Mouse (Mus musculus) T-helper 17 cell (primary cell): ENCODE measurements around the gene Hoxc10.

Experiments used
- in situ Hi-C, 2 experiments: fragments of 300-600 bp; cut with MboI, MseI; formaldehyde crosslinking; loops; 1 replicate in 1 of 2; 2 replicates in 1 of 2; pipeline ENCODE4 v1.15.1; 2025; ENCODE audit warnings: high pct_unique_total_duplicates in 2 of 2

The Hoxc10 gene

DNA sequence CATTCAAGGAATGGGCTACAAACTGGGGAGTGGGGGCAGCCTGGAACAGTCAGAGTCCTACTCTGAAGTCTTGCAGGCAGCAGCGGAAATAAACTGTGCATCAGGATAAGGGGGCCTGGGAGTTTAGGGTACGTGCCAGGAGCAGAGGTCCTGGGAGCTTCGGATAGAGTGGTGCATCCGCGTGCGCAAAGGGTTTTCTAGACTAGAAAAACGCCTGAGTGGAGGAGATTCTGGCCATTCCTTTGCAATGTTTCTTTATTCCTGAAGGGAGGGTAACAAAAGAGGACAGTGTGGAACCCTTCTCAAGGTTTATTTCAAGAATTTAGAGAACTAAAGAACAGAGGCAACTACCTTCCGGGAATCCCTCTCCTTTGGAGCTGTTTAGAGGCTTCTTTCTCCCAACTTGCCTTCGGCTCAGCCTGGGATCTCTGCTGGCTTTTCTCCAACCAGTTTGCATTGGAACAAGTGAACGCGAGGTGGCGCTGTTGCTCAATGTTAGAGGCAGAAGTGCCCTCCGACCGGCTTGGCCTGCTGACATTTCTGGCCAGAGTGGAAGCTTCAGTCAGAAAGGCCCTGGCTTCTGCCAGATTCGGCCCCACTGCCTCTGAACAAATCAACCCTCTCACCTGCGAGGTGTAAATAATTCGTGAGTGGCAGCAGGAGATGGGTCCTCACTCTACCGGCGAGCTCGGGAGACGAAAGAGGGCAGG, 20.7 kb downstream of the Hoxc10 start:
- in situ Hi-C loops: loop anchor here (5.0 to 10.0 kb wide), 4 partner anchors 45 to 328 kb away; partner anchors contain the start of gene Gpr84 (in 1 of the 2)

- in situ Hi-C loops: loop anchor here (5.0 to 10.0 kb wide), 4 partner anchors 46 to 327 kb away; partner anchors contain the start of gene Gpr84 (in 1 of the 2)
Observed at GRCm38 (mm10) chr15:102988078-102988477, 21.5 kb downstream of the Hoxc10 start.

DNA sequence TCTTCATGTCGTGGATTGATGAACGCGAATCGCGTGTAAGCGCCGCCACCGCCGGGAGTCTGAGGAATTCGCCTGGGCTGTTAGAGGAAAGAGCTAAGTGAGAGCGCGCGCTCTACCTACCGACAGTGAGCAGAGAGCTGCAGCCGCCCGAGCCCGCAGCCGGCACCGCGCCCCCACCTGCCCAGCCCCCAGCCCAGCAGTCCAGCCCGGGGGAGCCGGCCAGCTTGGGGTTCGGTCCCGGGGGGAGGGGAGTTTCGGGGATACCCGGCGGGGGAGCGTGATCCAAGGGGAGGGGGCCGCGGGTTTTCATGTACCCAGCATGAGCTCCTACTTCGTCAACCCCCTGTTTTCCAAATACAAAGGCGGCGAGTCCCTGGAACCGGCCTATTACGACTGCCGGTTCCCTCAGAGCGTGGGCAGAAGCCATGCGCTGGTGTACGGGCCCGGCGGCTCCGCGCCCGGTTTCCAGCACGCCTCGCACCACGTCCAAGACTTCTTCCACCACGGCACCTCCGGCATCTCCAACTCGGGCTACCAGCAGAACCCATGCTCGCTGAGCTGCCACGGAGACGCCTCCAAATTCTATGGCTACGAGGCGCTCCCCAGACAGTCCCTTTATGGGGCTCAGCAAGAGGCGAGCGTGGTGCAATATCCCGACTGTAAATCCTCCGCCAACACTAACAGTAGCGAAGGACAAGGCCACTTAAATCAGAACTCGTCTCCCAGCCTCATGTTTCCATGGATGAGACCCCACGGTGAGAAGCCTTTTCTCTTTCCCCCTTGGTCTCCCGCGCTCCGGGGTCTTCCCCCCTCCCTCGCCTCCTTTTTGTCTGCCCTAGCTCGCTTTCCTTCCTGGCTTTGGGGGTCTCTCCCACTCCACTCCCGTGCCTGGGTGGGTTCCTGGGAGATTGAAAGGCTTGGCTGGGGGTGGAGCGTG, 24.1 kb downstream of the Hoxc10 start, which contains the start of gene Hoxc8:
Hoxc8 (plus strand) TSS at position 147 of the 937 bp plus-strand sequence.
- in situ Hi-C loops: no loop called here

- in situ Hi-C loops: no loop called here
Observed at GRCm38 (mm10) chr15:102991782-102992181, 25.2 kb downstream of the Hoxc10 start.

DNA sequence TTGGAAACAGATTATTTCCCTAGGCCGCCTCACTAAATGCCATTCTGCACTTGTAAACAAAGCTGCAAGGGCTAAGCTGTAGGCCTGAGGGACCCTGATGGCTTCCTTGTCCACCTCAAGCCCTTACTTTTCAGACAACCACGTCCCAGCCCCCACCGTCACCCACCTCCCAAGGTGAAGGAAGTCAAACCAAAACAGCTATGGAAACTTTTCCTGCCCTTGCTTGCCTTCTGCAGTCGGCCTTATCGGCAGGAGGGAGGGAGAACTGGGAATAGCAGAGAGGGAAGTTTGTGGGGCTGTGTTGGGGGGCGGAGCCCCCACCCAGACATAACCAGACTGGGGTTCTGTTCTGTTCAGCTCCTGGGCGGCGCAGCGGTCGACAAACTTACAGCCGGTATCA, 25.6 kb downstream of the Hoxc10 start:
- in situ Hi-C loops: no loop called here

DNA sequence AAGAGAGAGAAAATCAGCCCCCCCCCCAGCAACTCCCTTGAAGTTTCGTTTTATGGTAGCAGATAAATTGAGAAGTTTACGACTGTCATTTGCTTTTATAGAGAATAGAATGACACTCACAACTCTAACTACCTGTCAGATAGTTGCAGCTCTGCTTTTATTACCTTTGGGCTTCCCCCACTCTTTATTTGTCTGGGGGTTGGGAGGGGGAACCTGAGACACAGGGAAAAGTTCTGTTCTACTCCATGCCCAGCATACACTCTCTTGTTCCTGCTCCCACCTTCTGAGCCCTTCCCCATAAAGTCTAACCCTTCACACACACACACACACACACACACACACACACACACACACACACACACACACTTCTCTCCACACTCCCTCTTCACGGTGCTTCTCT, 26.3 kb downstream of the Hoxc10 start:
- in situ Hi-C loops: no loop called here

DNA sequence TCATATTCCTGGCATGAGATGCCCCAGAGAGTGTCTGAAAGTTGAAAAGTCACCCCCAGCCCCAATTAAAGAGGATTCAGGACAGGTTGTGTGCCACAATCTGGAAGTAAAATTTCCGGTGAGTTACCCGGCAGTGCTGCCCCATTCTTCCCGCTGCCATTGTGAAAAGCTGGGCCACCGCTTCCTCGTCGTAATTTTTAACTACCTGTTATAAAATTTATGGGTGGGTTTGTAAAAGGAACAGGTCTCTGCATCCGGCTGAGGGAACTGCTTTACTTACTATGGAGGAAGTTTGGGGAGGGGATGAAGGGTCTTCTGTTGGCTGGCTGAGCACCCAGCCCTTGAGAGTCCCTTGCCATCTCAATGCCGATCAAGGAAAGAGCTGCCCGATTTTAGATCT, 30.0 kb downstream of the Hoxc10 start:
- in situ Hi-C loops: no loop called here

DNA sequence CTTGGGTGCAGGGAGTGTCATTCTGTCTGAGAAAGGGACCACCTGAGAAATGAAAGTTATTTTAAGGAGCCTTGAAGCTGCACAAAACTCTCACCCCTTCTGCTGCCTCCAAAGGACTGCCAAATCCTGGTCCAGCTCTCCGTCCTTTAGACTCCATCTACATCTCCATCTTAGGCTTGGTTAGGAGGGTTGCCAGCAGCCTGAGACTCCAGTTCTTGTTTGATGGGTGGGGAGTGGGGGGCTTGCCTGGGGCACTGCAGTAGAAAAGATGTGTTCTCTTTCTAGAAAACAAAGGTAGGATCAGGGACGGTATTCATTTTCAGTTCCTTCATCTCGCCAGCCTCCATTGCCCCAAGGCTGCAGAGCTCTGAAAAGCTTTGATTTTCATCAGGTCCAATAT, 30.8 kb downstream of the Hoxc10 start:
- in situ Hi-C loops: no loop called here

GRCm38 (mm10) chr15:102997939-102998355, 31.4 kb downstream of the Hoxc10 start, which contains the start of gene Hoxc6:
Gene Hoxc6, plus strand, starts transcription at chr15:102998257.
- in situ Hi-C loops: no loop called here

GRCm38 (mm10) chr15:102998608-102999182, 32.1 kb downstream of the Hoxc10 start:
- in situ Hi-C loops: no loop called here

GRCm38 (mm10) chr15:102999183-102999831, 32.7 kb downstream of the Hoxc10 start:
- in situ Hi-C loops: no loop called here

GRCm38 (mm10) chr15:102999955-103000354, 33.4 kb downstream of the Hoxc10 start:
- in situ Hi-C loops: no loop called here

GRCm38 (mm10) chr15:103000501-103000901, 33.9 kb downstream of the Hoxc10 start:
- in situ Hi-C loops: no loop called here

- in situ Hi-C loops: no loop called here
Observed at GRCm38 (mm10) chr15:103001370-103001769, 34.8 kb downstream of the Hoxc10 start.

DNA sequence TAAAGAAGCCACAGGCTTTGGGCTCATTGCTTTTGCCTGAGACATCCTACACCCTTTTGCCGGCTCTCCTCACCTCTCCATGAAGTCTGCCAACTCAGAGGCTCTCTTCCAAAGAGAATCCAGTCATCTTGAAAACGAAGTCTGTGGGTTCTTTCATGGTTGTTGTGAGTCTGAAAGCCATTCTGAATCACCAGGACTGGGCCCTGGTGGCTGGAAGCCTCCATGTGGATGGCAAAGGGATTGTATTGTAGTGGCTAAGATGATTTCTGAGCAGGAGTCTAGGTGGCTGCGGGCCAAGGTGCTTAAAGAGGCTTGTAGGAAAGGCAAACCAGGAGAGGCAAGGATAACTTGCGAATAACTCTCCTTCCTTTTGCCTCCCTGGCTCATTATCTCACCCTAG, 35.6 kb downstream of the Hoxc10 start:
- in situ Hi-C loops: no loop called here

- in situ Hi-C loops: no loop called here
Observed at GRCm38 (mm10) chr15:103002821-103003448, 36.3 kb downstream of the Hoxc10 start.

GRCm38 (mm10) chr15:103005308-103005707, 38.7 kb downstream of the Hoxc10 start:
- in situ Hi-C loops: no loop called here

DNA sequence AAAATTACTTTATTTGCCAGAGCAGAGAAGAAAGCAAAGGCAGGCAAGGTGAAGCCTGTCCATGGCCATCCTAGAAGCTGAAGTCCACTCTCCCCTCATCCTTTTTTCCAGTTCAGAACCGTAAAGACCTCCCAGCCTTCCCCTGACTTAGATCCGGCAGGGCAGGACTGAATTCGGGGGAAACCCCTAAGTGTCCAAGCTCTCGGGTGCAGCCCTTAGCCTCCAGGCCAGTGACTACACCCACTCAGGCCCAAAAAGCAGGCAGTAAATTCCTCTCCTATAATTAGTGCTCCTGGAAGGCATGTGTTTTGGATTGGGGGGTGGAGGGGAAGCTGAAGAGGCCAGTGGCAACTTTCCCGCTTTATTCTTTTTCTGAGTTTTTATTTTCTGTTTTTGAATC, 39.2 kb downstream of the Hoxc10 start:
- in situ Hi-C loops: no loop called here

- in situ Hi-C loops: no loop called here
Observed at GRCm38 (mm10) chr15:103006326-103006725, 39.7 kb downstream of the Hoxc10 start.

- in situ Hi-C loops: no loop called here
Observed at GRCm38 (mm10) chr15:103009265-103010111, 42.9 kb downstream of the Hoxc10 start.
